Mouse (Mus musculus): ENCODE measurements around the gene Scn8a. TPM values are rescaled to one million over a fixed set of nuclear protein-coding genes. Genes with fewer than 3 reads are reported as not detected.

The Scn8a gene
- polyA plus RNA-seq, 1 experiment = 0.45 TPM

- WGBS = 5% methylated on average over 34 of the region's 34 CpGs
- Histone ChIP-seq H3K4me1 (ENCODE audit: control insufficient read depth, insufficient read depth, low read length) (peaks cover 42% of the 10 kb centered on the region), H3K36me3 (ENCODE audit: control insufficient read depth, insufficient read depth, low read length) (no peaks in the 10 kb centered on the region), H3K27me3 (replicated peaks; ENCODE audit: control insufficient read depth, insufficient read depth, low read length) (no peaks in the 10 kb centered on the region), H3K27ac (ENCODE audit: insufficient read depth, low read depth, low read length) (peak overlapping the region; percentile 82), H3K4me3 (ENCODE audit: insufficient read depth, low read depth, low read length) (peak overlapping the region; percentile 79)
- peak; percentile 52 for DNase-seq
- TF ChIP-seq POLR2A (IDR thresholded peaks at IDR 0.05; ENCODE audit: low read depth, low read length) = no peak
- TF ChIP-seq CTCF (conservative IDR thresholded peaks at IDR 0.05; ENCODE audit: insufficient read depth, insufficient read length, low read depth, low read length) = no peak
Observed at GRCm38 (mm10) chr15:101077001-101077812, 207.5 kb downstream of the Scn8a start.

GRCm38 (mm10) chr15:101077813-101078730, 208.4 kb downstream of the Scn8a start, which contains the start of gene Fignl2:
Fignl2 (minus strand) TSS chr15:101078567.
- Histone ChIP-seq H3K4me1 (ENCODE audit: control insufficient read depth, insufficient read depth, low read length) (peaks cover 33% of the 10 kb centered on the region), H3K36me3 (ENCODE audit: control insufficient read depth, insufficient read depth, low read length) (no peaks in the 10 kb centered on the region), H3K27me3 (replicated peaks; ENCODE audit: control insufficient read depth, insufficient read depth, low read length) (no peaks in the 10 kb centered on the region), H3K4me3 (ENCODE audit: insufficient read depth, low read depth, low read length) (peak within 1 kb of the TSS; percentile 79), H3K27ac (ENCODE audit: insufficient read depth, low read depth, low read length) (peak within 1 kb of the TSS; percentile 82)
- DNase-seq = peak; percentile 68
- WGBS = 1% methylated on average over 73 of the region's 96 CpGs
- no peak for TF ChIP-seq CTCF (conservative IDR thresholded peaks at IDR 0.05; ENCODE audit: insufficient read depth, insufficient read length, low read depth, low read length)
- TF ChIP-seq POLR2A (IDR thresholded peaks at IDR 0.05; ENCODE audit: low read depth, low read length) = no peak

GRCm38 (mm10) chr15:101078731-101079156, 209.1 kb downstream of the Scn8a start:
- Histone ChIP-seq H3K36me3 (ENCODE audit: control insufficient read depth, insufficient read depth, low read length) (no peaks in the 10 kb centered on the region), H3K4me3 (ENCODE audit: insufficient read depth, low read depth, low read length) (peak overlapping the region; percentile 79), H3K27me3 (replicated peaks; ENCODE audit: control insufficient read depth, insufficient read depth, low read length) (no peaks in the 10 kb centered on the region), H3K27ac (ENCODE audit: insufficient read depth, low read depth, low read length) (peak overlapping the region; percentile 72), H3K4me1 (ENCODE audit: control insufficient read depth, insufficient read depth, low read length) (peaks cover 29% of the 10 kb centered on the region)
- peak; percentile 66 for TF ChIP-seq CTCF (conservative IDR thresholded peaks at IDR 0.05; ENCODE audit: insufficient read depth, insufficient read length, low read depth, low read length)
- peak; percentile 61 for TF ChIP-seq POLR2A (IDR thresholded peaks at IDR 0.05; ENCODE audit: low read depth, low read length)
- peak; percentile 98 for DNase-seq
- WGBS = 1% methylated on average over 29 of the region's 30 CpGs

GRCm38 (mm10) chr15:101080031-101080520, 210.4 kb downstream of the Scn8a start:
- peaks cover 18% of the 10 kb centered on the region for H3K4me1 ChIP-seq (ENCODE audit: control insufficient read depth, insufficient read depth, low read length)
- TF ChIP-seq POLR2A (IDR thresholded peaks at IDR 0.05; ENCODE audit: low read depth, low read length) (no peak), CTCF (conservative IDR thresholded peaks at IDR 0.05; ENCODE audit: insufficient read depth, insufficient read length, low read depth, low read length) (no peak)

GRCm38 (mm10) chr15:101081035-101081548, 211.4 kb downstream of the Scn8a start:
- DNase-seq = no peak
- TF ChIP-seq POLR2A (IDR thresholded peaks at IDR 0.05; ENCODE audit: low read depth, low read length) (no peak), CTCF (conservative IDR thresholded peaks at IDR 0.05; ENCODE audit: insufficient read depth, insufficient read length, low read depth, low read length) (no peak)
- Histone ChIP-seq H3K27me3 (replicated peaks; ENCODE audit: control insufficient read depth, insufficient read depth, low read length) (no peaks in the 10 kb centered on the region), H3K4me1 (ENCODE audit: control insufficient read depth, insufficient read depth, low read length) (peaks cover 9% of the 10 kb centered on the region), H3K4me3 (ENCODE audit: insufficient read depth, low read depth, low read length) (no peak overlapping the region), H3K27ac (ENCODE audit: insufficient read depth, low read depth, low read length) (no peak overlapping the region), H3K36me3 (ENCODE audit: control insufficient read depth, insufficient read depth, low read length) (no peaks in the 10 kb centered on the region)
- 76% methylated on average over 7 of the region's 7 CpGs for WGBS

More at GRCm38 (mm10) chr15:101080031-101080520, 210.4 kb downstream of the Scn8a start:
- no peaks in the 10 kb centered on the region for H3K36me3 ChIP-seq (ENCODE audit: control insufficient read depth, insufficient read depth, low read length)
- 84% methylated on average over 9 of the region's 9 CpGs for WGBS
- no peaks in the 10 kb centered on the region for H3K27me3 ChIP-seq (replicated peaks; ENCODE audit: control insufficient read depth, insufficient read depth, low read length)
- no peak overlapping the region for H3K4me3 ChIP-seq (ENCODE audit: insufficient read depth, low read depth, low read length)
- no peak overlapping the region for H3K27ac ChIP-seq (ENCODE audit: insufficient read depth, low read depth, low read length)
- DNase-seq = no peak

GRCm38 (mm10) chr15:101082236-101082635, 212.6 kb downstream of the Scn8a start:
- H3K27ac ChIP-seq (ENCODE audit: insufficient read depth, low read depth, low read length) = no peak overlapping the region
- TF ChIP-seq POLR2A (IDR thresholded peaks at IDR 0.05; ENCODE audit: low read depth, low read length) (no peak), CTCF (conservative IDR thresholded peaks at IDR 0.05; ENCODE audit: insufficient read depth, insufficient read length, low read depth, low read length) (no peak)
- DNase-seq = no peak

More at GRCm38 (mm10) chr15:101082236-101082635, 212.6 kb downstream of the Scn8a start:
- no peak overlapping the region for H3K4me3 ChIP-seq (ENCODE audit: insufficient read depth, low read depth, low read length)
- 52% methylated on average over 4 of the region's 4 CpGs for WGBS
- 0 out of 2 replicates have a peak, but pooled peaks cover 4% of the 10 kb centered on the region for H3K4me1 ChIP-seq (ENCODE audit: control insufficient read depth, insufficient read depth, low read length)
- H3K27me3 ChIP-seq (replicated peaks; ENCODE audit: control insufficient read depth, insufficient read depth, low read length) = no peaks in the 10 kb centered on the region
- H3K36me3 ChIP-seq (ENCODE audit: control insufficient read depth, insufficient read depth, low read length) = no peaks in the 10 kb centered on the region
